Mouse (Mus musculus): ENCODE results near the gene Pde5a. TPM values are rescaled to one million over a fixed set of nuclear protein-coding genes. Genes with fewer than 3 reads are reported as not detected.

Pde5a gene
- 3.0 TPM for polyA plus RNA-seq (2015; fragmentation: Illumina TruSeq; extraction: RNeasy Lipid Tissue Mini Kit (QIAGEN cat#74804); ENCODE audit: insufficient read depth, low read depth, low replicate concordance)

GRCm38 (mm10) chr3:122728852-122729600 is at the start of gene Pde5a:
Pde5a (plus strand) TSS chr3:122728947.

GRCm38 (mm10) chr3:122894772-122895171 is 166.0 kb downstream of the Pde5a start, which contains the start of gene Fabp2:
Fabp2 (plus strand) TSS chr3:122895072.

Other genes with a start within 250 kb of the Pde5a start
- gene Fnbp1l, start 109.2 kb upstream of the Pde5a start, polyA plus RNA-seq (2015; fragmentation: Illumina TruSeq; extraction: RNeasy Lipid Tissue Mini Kit (QIAGEN cat#74804); ENCODE audit: insufficient read depth, low read depth, low replicate concordance): 6.5 TPM
- not detected for gene Fabp2, start 166.1 kb downstream of the Pde5a start, polyA plus RNA-seq (2015; fragmentation: Illumina TruSeq; extraction: RNeasy Lipid Tissue Mini Kit (QIAGEN cat#74804); ENCODE audit: insufficient read depth, low read depth, low replicate concordance)
- not detected for gene Gm10959, start 190.4 kb downstream of the Pde5a start, polyA plus RNA-seq (2015; fragmentation: Illumina TruSeq; extraction: RNeasy Lipid Tissue Mini Kit (QIAGEN cat#74804); ENCODE audit: insufficient read depth, low read depth, low replicate concordance)
- gene 1810037I17Rik, start 195.3 kb downstream of the Pde5a start, polyA plus RNA-seq (2015; fragmentation: Illumina TruSeq; extraction: RNeasy Lipid Tissue Mini Kit (QIAGEN cat#74804); ENCODE audit: insufficient read depth, low read depth, low replicate concordance): 11.5 TPM